Mouse (Mus musculus): Measurements from ENCODE around the gene Ppp1r37. TPM values are rescaled to one million over a fixed set of nuclear protein-coding genes. Genes with fewer than 3 reads are reported as not detected.

Ppp1r37 gene
- polyA plus RNA-seq, 1 experiment = 93.5 TPM

DNA sequence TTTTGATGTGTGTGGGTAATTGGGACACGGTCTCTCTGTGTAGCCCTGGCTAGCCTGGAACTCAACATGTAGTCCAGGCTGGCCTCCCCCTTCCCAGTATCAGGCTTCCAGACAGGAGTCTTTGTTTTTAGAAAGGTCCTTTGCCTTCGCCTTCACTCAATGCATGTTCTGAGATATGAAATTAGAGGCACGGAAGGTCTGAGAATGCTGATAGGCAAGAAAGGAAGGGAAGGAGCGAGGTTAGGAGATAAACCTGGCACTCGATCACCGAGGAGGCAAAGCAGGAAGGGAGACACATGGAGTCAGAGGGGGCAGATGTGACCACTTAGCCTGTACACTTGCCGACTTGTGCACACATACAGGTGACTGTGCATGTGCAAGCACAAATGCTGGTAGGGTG lies 76.3 kb downstream of the Ppp1r37 start:
- no peak for TF ChIP-seq CTCF (IDR thresholded peaks at IDR 0.05; ENCODE audit: control insufficient read depth, insufficient read depth, low read length)
- TF ChIP-seq POLR2A (IDR thresholded peaks at IDR 0.05; ENCODE audit: borderline replicate concordance, control insufficient read depth, low read depth, low read length) = no peak
- WGBS = 66% methylated on average over 7 of the region's 7 CpGs
- H3K4me3 ChIP-seq (replicated peaks; ENCODE audit: control insufficient read depth, low read depth, low read length) = no peak overlapping the region
- no peaks in the 10 kb centered on the region; the same call in 1 of the 2 replicates for H3K4me1 ChIP-seq (ENCODE audit: control insufficient read depth, insufficient read depth, low read length)
- H3K27ac ChIP-seq (ENCODE audit: control insufficient read depth, insufficient read depth, low read depth, low read length, poor library complexity) = no peak overlapping the region

DNA sequence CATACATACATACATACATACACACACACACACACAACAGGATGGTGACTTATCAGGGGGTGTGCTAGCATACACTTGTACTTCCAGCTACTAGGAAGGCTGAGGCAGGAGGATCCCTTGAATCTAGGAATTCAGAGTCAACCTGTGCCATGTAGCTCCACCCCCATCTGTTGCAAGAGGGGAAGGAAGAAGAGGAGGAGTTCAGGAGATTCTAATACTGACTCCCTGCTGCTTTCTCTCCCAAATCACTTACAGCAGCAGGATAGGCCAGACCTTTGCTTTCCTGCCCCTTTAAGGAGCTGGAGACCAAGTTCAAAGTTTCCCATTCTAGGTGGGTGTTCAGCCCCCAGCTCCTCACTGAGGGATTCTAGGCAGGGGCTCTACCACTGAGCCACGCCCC lies 77.4 kb downstream of the Ppp1r37 start:
- WGBS = 67% methylated on average over 1 of the region's 1 CpGs
- no peak overlapping the region for H3K27ac ChIP-seq (ENCODE audit: control insufficient read depth, insufficient read depth, low read depth, low read length, poor library complexity)
- no peaks in the 10 kb centered on the region for H3K4me1 ChIP-seq (ENCODE audit: control insufficient read depth, insufficient read depth, low read length)
- no peak overlapping the region for H3K4me3 ChIP-seq (replicated peaks; ENCODE audit: control insufficient read depth, low read depth, low read length)
- no peak for TF ChIP-seq CTCF (IDR thresholded peaks at IDR 0.05; ENCODE audit: control insufficient read depth, insufficient read depth, low read length)
- TF ChIP-seq POLR2A (IDR thresholded peaks at IDR 0.05; ENCODE audit: borderline replicate concordance, control insufficient read depth, low read depth, low read length) = no peak

DNA sequence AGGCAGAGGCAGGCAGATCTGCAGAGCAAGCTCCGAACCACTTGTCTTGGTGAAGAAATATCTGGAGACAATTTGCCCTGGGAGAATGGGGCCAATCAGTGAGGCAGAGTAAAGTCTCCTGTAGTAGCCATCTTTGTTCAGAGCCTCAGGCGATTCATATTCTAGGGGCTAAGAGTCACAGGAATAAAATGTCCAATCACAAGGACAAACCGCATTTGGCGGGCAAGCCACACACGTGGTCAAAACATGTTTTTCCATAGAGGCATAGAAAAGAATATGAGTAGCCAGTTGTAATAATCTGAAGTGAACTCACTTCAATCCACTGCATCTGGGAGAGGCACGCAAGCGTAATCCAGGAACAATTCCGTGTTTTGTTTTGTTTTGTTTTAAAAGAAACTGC lies 79.6 kb downstream of the Ppp1r37 start:
- 86% methylated on average over 8 of the region's 8 CpGs for WGBS
- no peaks in the 10 kb centered on the region for H3K4me1 ChIP-seq (ENCODE audit: control insufficient read depth, insufficient read depth, low read length)
- no peak for TF ChIP-seq CTCF (IDR thresholded peaks at IDR 0.05; ENCODE audit: control insufficient read depth, insufficient read depth, low read length)
- TF ChIP-seq POLR2A (IDR thresholded peaks at IDR 0.05; ENCODE audit: borderline replicate concordance, control insufficient read depth, low read depth, low read length) = no peak
- H3K4me3 ChIP-seq (replicated peaks; ENCODE audit: control insufficient read depth, low read depth, low read length) = no peak overlapping the region
- H3K27ac ChIP-seq (ENCODE audit: control insufficient read depth, insufficient read depth, low read depth, low read length, poor library complexity) = no peak overlapping the region

Other genes with a start within 250 kb of the Ppp1r37 start
- gene Ercc1, start 218.3 kb downstream of the Ppp1r37 start, polyA plus RNA-seq (2011; ENCODE audit: insufficient read depth, insufficient read length, low replicate concordance, missing spikeins) = 19.2 and 31.3 TPM in 2 replicates
- 11.7 and 13.7 TPM in 2 replicates for gene Cd3eap, start 203.6 kb downstream of the Ppp1r37 start, polyA plus RNA-seq (2011; ENCODE audit: insufficient read depth, insufficient read length, low replicate concordance, missing spikeins)
- gene Ppp1r13l, start 203.3 kb downstream of the Ppp1r37 start, polyA plus RNA-seq (2011; ENCODE audit: insufficient read depth, insufficient read length, low replicate concordance, missing spikeins) = 1.7 and 4.0 TPM in 2 replicates
- gene Ercc2, start 181.1 kb downstream of the Ppp1r37 start, polyA plus RNA-seq (2011; ENCODE audit: insufficient read depth, insufficient read length, low replicate concordance, missing spikeins) = 17.9 and 31.9 TPM in 2 replicates
- gene Klc3, start 159.0 kb downstream of the Ppp1r37 start, polyA plus RNA-seq (2011; ENCODE audit: insufficient read depth, insufficient read length, low replicate concordance, missing spikeins) = 1.6 and 1.9 TPM in 2 replicates
- 25.1 and 31.8 TPM in 2 replicates for gene Ckm, start 158.3 kb downstream of the Ppp1r37 start, polyA plus RNA-seq (2011; ENCODE audit: insufficient read depth, insufficient read length, low replicate concordance, missing spikeins)
- 10.1 and 14.6 TPM in 2 replicates for gene Mark4, start 104.3 kb downstream of the Ppp1r37 start, polyA plus RNA-seq (2011; ENCODE audit: insufficient read depth, insufficient read length, low replicate concordance, missing spikeins)
- 4.2 and 10.3 TPM in 2 replicates for gene Exoc3l2, start 99.7 kb downstream of the Ppp1r37 start, polyA plus RNA-seq (2011; ENCODE audit: insufficient read depth, insufficient read length, low replicate concordance, missing spikeins)
- gene Bloc1s3, start 54.7 kb downstream of the Ppp1r37 start, polyA plus RNA-seq (2011; ENCODE audit: insufficient read depth, insufficient read length, low replicate concordance, missing spikeins) = 4.4 and 8.0 TPM in 2 replicates
- 12.4 and 12.7 TPM in 2 replicates for gene Trappc6a, start 54.7 kb downstream of the Ppp1r37 start, polyA plus RNA-seq (2011; ENCODE audit: insufficient read depth, insufficient read length, low replicate concordance, missing spikeins)
- gene Nkpd1, start 45.2 kb downstream of the Ppp1r37 start, polyA plus RNA-seq (2011; ENCODE audit: insufficient read depth, insufficient read length, low replicate concordance, missing spikeins) = not detected in 2 replicates
- 2.8 and 3.0 TPM in 2 replicates for gene Zfp296, start 14.2 kb upstream of the Ppp1r37 start, polyA plus RNA-seq (2011; ENCODE audit: insufficient read depth, insufficient read length, low replicate concordance, missing spikeins)
- 52.9 and 74.3 TPM in 2 replicates for gene Gemin7, start 14.5 kb upstream of the Ppp1r37 start, polyA plus RNA-seq (2011; ENCODE audit: insufficient read depth, insufficient read length, low replicate concordance, missing spikeins)
- 64.7 and 98.2 TPM in 2 replicates for gene Clasrp, start 41.4 kb upstream of the Ppp1r37 start, polyA plus RNA-seq (2011; ENCODE audit: insufficient read depth, insufficient read length, low replicate concordance, missing spikeins)
- gene Relb, start 66.4 kb upstream of the Ppp1r37 start, polyA plus RNA-seq (2011; ENCODE audit: insufficient read depth, insufficient read length, low replicate concordance, missing spikeins) = 6.4 and 12.0 TPM in 2 replicates
- gene Clptm1, start 102.0 kb upstream of the Ppp1r37 start, polyA plus RNA-seq (2011; ENCODE audit: insufficient read depth, insufficient read length, low replicate concordance, missing spikeins) = 18.1 and 31.2 TPM in 2 replicates
- gene Apoc2, start 114.9 kb upstream of the Ppp1r37 start, polyA plus RNA-seq (2011; ENCODE audit: insufficient read depth, insufficient read length, low replicate concordance, missing spikeins) = 13.2 TPM in 1 of 2 replicates, not detected in the other
- gene Gm44805, start 118.3 kb upstream of the Ppp1r37 start, polyA plus RNA-seq (2011; ENCODE audit: insufficient read depth, insufficient read length, low replicate concordance, missing spikeins) = 7.6 TPM in 1 of 2 replicates, not detected in the other
- 3.6 and 18.7 TPM in 2 replicates for gene Apoc4, start 118.4 kb upstream of the Ppp1r37 start, polyA plus RNA-seq (2011; ENCODE audit: insufficient read depth, insufficient read length, low replicate concordance, missing spikeins)
- gene Apoc1, start 129.6 kb upstream of the Ppp1r37 start, polyA plus RNA-seq (2011; ENCODE audit: insufficient read depth, insufficient read length, low replicate concordance, missing spikeins) = 48.3 and 137 TPM in 2 replicates
- gene Apoe, start 136.1 kb upstream of the Ppp1r37 start, polyA plus RNA-seq (2011; ENCODE audit: insufficient read depth, insufficient read length, low replicate concordance, missing spikeins) = 205 and 422 TPM in 2 replicates
- 19.2 and 19.3 TPM in 2 replicates for gene Tomm40, start 152.4 kb upstream of the Ppp1r37 start, polyA plus RNA-seq (2011; ENCODE audit: insufficient read depth, insufficient read length, low replicate concordance, missing spikeins)
- 1.9 and 4.7 TPM in 2 replicates for gene Nectin2, start 187.4 kb upstream of the Ppp1r37 start, polyA plus RNA-seq (2011; ENCODE audit: insufficient read depth, insufficient read length, low replicate concordance, missing spikeins)
- gene Bcam, start 207.9 kb upstream of the Ppp1r37 start, polyA plus RNA-seq (2011; ENCODE audit: insufficient read depth, insufficient read length, low replicate concordance, missing spikeins) = 0.79 and 4.5 TPM in 2 replicates
- gene Cblc, start 233.7 kb upstream of the Ppp1r37 start, polyA plus RNA-seq (2011; ENCODE audit: insufficient read depth, insufficient read length, low replicate concordance, missing spikeins) = not detected in 2 replicates